Mouse (Mus musculus): ENCODE data around the gene Olig2. TPM values are rescaled to one million over a fixed set of nuclear protein-coding genes. Genes with fewer than 3 reads are reported as not detected.
"Not testable (repeated sequence)": the region's sequence is repeated elsewhere in the genome, so short reads cannot be mapped to it uniquely, and the experiment has no call there.

Olig2 gene
- polyA plus RNA-seq, 1 experiment from 2014 or later: 5.9 TPM

DNA sequence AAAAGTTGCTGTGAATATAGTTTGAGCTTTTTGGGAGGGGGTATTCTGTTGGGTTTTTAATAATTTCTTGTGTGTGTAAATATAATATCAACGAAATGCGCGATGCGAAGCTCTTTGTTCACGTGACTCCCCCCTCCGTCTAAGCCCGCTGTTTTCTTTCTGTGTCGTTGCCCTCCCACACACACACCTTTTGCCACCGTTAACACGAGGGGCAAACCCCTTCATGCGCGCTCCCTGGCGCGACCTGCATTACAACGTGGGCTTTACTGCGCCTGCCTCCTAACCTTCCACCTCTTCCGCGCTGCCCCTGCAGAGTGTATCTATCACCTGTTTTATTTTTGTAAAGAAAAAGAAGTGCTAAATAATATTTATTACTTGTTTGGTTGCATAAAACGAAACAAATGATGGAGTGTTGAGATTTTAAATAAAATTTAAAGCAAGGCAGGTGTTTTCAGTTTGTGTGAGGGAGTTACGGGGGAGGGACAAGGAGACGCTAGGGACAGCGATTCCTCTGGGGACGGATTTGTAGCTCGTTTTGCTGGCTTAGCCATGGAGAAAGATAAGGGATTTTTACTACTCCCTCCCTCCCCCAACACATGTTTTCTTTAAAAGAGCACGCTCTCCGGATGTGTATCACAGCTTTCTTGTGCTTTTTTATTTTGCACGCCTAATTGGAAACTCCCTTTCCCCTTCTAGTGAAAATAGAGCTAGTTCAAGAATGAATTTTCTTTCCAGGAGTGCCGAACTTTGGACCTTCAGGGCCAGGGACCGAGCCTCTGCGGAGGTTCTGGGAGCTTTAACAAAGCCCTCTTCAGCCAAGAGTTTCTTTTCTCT, 3.2 kb downstream of the Olig2 start:
- peak overlapping the region; percentile 44 for H3K4me3 ChIP-seq
- no peak overlapping the region for H3K27ac ChIP-seq (replicated peaks)
- H3K27me3 ChIP-seq: peaks cover 100% of the 10 kb centered on the region
- ATAC-seq (ENCODE audit: low FRiP score, low read depth): no peak
- H3K4me1 ChIP-seq: peaks cover 70% of the 10 kb centered on the region
- H3K36me3 ChIP-seq: no peaks in the 10 kb centered on the region
- H3K9ac ChIP-seq (replicated peaks): no peak overlapping the region
- under 1% methylated on average over 30 of the region's 30 CpGs for WGBS
- H3K4me2 ChIP-seq (replicated peaks): peak overlapping the region; percentile 54
- no peaks in the 10 kb centered on the region for H3K9me3 ChIP-seq

DNA sequence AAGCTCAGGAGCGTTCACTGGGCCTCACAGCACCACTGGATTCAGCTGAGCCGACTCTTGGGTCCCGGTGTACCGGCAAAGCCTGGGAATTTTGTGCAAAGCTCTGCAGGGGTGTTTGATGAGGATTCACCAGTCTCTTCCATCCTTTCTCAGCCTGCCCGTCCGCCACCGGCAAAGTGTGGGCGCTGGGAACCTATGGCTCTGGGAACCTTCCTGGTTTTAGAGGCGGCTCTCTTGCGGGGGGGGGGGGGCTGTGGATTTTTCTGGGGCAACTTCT, 3.8 kb downstream of the Olig2 start:
- no peak for ATAC-seq (ENCODE audit: low FRiP score, low read depth)
- Histone ChIP-seq H3K4me3 (peak overlapping the region; percentile 44), H3K9ac (replicated peaks) (no peak overlapping the region), H3K9me3 (no peaks in the 10 kb centered on the region), H3K4me2 (replicated peaks) (peak overlapping the region; percentile 54), H3K27me3 (peaks cover 100% of the 10 kb centered on the region), H3K27ac (replicated peaks) (no peak overlapping the region), H3K4me1 (peaks cover 64% of the 10 kb centered on the region), H3K36me3 (no peaks in the 10 kb centered on the region)
- under 1% methylated on average over 10 of the region's 10 CpGs for WGBS

DNA sequence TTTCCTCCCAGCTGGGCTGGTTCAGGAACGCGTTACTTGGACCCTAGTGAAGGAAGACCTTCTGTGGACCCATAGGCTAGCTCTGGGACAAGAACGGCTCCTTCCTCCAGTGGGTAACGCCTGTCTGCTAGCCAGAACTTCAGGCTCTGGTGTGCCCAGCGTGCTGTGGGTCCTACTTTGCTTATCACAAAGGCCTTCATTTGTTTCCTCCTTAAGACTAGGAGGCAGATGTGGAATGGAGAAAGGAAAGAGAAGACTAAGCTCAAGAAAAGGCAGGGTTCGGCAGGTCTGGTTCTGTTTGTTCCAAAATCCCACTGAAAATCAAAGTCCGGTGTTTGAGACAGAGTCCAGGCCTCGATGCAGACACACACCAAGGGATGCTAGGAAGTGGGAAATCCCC, 4.4 kb downstream of the Olig2 start:
- Histone ChIP-seq H3K27me3 (peaks cover 100% of the 10 kb centered on the region), H3K9me3 (no peaks in the 10 kb centered on the region), H3K9ac (replicated peaks) (no peak overlapping the region), H3K4me1 (peaks cover 58% of the 10 kb centered on the region), H3K4me2 (replicated peaks) (peak overlapping the region; percentile 54), H3K27ac (replicated peaks) (no peak overlapping the region), H3K4me3 (no peak overlapping the region), H3K36me3 (no peaks in the 10 kb centered on the region)
- WGBS: 9% methylated on average over 8 of the region's 8 CpGs
- ATAC-seq (ENCODE audit: low FRiP score, low read depth): no peak

DNA sequence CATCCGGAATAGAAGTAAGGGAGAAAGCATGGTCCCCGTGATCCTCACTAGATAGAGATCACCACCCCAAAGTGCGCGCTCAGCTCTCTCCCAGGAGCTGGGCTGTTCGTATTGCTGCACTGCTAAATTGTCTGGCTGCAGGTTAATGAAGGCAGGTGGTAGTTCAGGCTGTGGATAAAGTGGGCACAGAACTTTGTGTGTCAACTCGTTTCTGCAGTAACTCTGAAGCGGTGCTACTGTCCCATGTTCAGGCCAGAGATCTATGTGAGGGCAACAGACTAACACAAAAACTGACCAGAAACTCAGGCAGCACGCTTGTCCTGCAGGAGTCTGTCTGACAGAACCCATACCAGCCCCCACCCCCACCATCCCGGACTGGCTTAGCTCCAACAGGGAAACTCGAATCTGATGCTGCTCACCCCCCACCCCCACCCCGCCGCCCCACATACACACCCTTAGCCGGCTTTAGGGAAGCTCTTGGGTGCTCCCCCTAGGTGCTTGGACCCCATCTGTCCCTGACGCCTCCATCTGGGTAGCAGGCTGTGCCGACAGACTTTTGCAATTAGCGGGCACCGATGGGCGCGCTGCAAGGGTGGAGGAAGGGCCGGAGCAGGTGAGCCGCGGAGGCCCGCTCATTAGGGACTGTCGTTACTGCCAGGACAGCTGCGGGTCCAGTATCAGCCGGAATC, 6.7 kb downstream of the Olig2 start:
- H3K9me3 ChIP-seq: no peaks in the 10 kb centered on the region
- no peaks in the 10 kb centered on the region for H3K36me3 ChIP-seq
- peaks cover 37% of the 10 kb centered on the region for H3K4me1 ChIP-seq
- H3K4me2 ChIP-seq (replicated peaks): peak overlapping the region; percentile 18; the same call in 1 of the 2 replicates
- H3K27ac ChIP-seq (replicated peaks): no peak overlapping the region
- H3K27me3 ChIP-seq: peaks cover 100% of the 10 kb centered on the region
- WGBS: 2% methylated on average over 26 of the region's 26 CpGs
- peak; percentile 74 for ATAC-seq (ENCODE audit: low FRiP score, low read depth)
- H3K4me3 ChIP-seq: 0 out of 2 replicates have a peak overlapping the region, but pooled peaks have one; percentile 9
- H3K9ac ChIP-seq (replicated peaks): no peak overlapping the region

DNA sequence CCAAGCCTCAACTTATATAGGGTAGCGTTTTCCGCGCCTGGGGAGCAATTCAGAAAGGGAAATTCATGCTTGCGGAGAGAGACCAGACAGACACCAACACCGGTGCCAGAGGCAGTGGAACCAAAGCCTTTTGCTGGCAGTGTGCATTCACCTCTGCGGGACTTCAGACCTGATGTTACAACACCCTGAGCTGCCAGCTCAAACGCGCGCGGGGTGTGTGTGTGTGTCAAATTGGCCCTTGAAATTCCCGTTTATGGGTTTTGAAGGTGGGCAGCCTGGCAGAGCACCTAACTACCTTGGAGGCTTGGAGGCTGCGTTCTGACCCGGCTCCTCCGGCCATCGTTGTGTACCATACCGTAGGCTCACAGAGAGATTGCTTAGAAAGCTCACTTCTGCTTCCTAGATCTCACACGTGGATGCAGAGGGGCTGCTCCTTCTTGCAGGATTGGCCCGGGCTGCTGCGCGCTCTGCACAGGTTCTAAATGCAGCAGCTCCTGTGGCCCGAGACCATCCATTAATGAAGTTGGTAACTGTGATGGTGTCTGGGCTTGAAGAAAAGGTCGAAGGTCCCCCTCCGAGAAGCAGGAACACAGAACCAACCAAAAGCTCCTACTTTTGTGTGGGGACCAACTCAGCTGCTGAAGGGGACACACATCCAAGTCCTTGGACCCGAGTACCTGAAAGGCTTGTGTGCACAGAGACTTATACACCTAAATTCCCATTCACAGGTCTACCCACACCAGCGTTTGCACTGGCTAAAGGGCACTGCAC, 7.4 kb downstream of the Olig2 start:
- H3K9ac ChIP-seq (replicated peaks): no peak overlapping the region

DNA sequence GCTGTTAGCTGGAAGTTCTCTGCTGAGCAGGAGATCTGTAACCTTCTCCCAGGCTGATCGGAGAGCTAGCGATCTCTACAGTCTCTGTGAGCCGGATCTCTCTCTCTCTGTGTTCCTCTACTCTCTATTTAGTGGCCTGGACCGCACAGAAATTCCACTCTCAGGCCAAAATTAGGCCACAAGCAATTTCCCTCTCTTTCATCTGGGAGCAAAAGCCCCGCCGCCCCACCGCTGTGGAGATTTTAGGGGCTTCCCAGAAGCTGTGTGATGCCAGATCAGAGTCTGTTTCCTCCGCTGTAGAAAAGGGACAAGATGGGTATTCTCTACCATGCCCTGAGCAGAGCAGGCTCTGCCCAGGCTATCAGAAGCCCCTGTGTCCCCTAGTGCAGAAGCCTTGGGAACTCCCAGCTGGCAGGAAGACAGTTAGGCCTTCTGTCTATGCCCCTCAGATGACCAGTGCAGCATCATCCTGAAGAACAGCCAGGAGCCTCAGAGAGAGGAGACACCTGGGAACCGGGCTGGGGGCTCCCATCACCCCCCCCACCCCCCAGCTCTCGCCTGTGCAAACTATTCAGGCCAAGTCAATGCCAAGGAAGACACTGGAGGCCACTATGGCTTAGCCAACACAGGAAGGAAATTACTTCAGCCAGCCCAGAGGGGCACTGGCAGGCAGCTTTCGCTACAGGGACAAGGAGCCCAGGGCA, 8.1 kb downstream of the Olig2 start:
- no peak for ATAC-seq (ENCODE audit: low FRiP score, low read depth)
- Histone ChIP-seq H3K4me2 (replicated peaks) (no peak overlapping the region), H3K4me1 (peaks cover 29% of the 10 kb centered on the region; the same call in 1 of the 2 replicates), H3K4me3 (no peak overlapping the region), H3K9me3 (no peaks in the 10 kb centered on the region), H3K9ac (replicated peaks) (no peak overlapping the region), H3K27ac (replicated peaks) (no peak overlapping the region), H3K27me3 (peaks cover 100% of the 10 kb centered on the region), H3K36me3 (no peaks in the 10 kb centered on the region)
- WGBS: 13% methylated on average over 11 of the region's 11 CpGs

More for the DNA sequence above, 7.4 kb downstream of the Olig2 start:
- no peaks in the 10 kb centered on the region for H3K9me3 ChIP-seq
- peak overlapping the region; percentile 18; the same call in 1 of the 2 replicates for H3K4me2 ChIP-seq (replicated peaks)
- ATAC-seq (ENCODE audit: low FRiP score, low read depth): no peak
- no peak overlapping the region for H3K27ac ChIP-seq (replicated peaks)
- H3K36me3 ChIP-seq: no peaks in the 10 kb centered on the region
- WGBS: 3% methylated on average over 25 of the region's 25 CpGs
- H3K4me3 ChIP-seq: 0 out of 2 replicates have a peak overlapping the region, but pooled peaks have one; percentile 9
- peaks cover 30% of the 10 kb centered on the region; the same call in 1 of the 2 replicates for H3K4me1 ChIP-seq
- peaks cover 100% of the 10 kb centered on the region for H3K27me3 ChIP-seq

DNA sequence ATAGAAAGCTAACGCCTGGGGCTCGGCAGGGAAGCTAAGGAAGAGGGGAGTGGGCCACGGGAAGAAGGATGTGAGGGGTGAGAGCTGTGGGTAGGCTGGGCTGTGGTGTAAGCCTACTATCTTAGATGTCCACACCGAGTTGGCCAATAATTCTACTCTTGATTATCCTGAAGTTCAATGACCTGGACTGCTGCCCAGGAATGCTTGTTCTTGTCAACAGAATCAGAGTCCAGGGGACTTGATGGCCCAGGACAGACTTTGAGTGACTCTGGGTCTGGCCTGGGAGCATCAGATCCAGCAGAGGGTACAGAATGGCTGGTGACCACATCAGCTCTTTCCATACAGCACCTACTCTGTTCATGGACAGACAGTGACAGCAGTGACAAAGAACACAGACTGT, 13.8 kb downstream of the Olig2 start:
- no peak overlapping the region for H3K9ac ChIP-seq (replicated peaks)
- WGBS: 75% methylated on average over 4 of the region's 4 CpGs
- H3K27ac ChIP-seq (replicated peaks): no peak overlapping the region
- peaks cover 94% of the 10 kb centered on the region for H3K27me3 ChIP-seq
- H3K4me1 ChIP-seq: no peaks in the 10 kb centered on the region
- no peaks in the 10 kb centered on the region for H3K36me3 ChIP-seq
- ATAC-seq (ENCODE audit: low FRiP score, low read depth): no peak
- H3K9me3 ChIP-seq: no peaks in the 10 kb centered on the region
- no peak overlapping the region for H3K4me3 ChIP-seq
- no peak overlapping the region for H3K4me2 ChIP-seq (replicated peaks)

DNA sequence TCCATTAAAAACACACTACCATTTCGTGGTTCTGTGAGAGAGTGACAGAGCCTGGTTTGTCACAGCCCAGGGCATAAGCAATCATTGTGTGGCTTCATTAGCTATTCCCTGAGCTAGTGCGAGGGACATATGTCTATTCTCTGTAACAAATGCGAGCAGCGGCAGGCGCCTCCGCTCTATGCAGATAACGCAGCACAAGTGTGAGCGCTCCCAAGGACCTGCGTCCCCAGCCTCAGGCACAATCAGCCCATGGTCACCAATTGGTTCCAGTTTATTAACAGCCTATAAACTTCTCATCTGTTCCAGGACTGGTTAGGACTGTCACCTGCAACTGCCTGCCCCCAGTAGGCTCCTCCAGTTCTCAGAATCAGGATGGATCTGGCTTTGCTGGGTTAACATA, 21.0 kb downstream of the Olig2 start:
- Histone ChIP-seq H3K4me3 (no peak overlapping the region), H3K27me3 (peaks cover 51% of the 10 kb centered on the region), H3K36me3 (no peaks in the 10 kb centered on the region), H3K9ac (replicated peaks) (no peak overlapping the region), H3K27ac (replicated peaks) (no peak overlapping the region; the same call in 1 of the 2 replicates), H3K4me2 (replicated peaks) (no peak overlapping the region), H3K9me3 (no peaks in the 10 kb centered on the region), H3K4me1 (peaks cover 5% of the 10 kb centered on the region)
- peak; percentile 94 for ATAC-seq (ENCODE audit: low FRiP score, low read depth)
- WGBS: 29% methylated on average over 9 of the region's 9 CpGs

DNA sequence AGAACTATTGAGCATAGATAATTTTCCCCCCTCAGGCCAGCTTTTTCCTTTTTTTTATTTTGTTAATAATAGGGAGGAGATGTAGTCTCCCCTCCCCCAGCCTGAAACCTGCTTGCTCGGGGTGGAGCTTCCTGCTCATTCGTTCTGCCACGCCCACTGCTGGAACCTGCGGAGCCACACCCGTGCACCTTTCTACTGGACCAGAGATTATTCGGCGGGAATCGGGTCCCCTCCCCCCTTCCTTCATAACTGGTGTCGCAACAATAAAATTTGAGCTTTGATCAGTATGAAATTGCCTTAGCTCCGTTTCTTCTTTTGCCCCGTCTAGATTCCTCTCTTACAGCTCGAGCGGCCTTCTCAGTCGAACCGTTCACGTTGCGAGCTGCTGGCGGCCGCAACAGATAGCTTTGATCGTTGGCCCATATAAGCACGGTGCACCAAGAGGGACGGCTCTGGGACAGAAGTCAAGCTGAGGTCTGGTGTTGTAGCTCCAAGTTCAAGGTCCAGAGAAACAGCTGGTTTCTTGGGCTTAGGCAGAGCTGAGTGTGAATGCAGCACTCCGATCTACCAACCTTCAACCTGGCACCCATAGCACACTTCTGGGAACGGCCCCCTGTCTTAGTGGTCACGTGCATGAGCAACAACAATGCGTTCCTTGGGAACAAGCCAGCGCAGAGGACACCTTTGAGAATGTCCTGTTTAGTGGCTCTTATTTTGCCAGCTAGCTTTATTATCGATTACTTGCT, 30.3 kb downstream of the Olig2 start:
- H3K27ac ChIP-seq (replicated peaks); ATAC-seq (ENCODE audit: low FRiP score, low read depth); H3K36me3 ChIP-seq; H3K4me1 ChIP-seq; H3K4me3 ChIP-seq; H3K9me3 ChIP-seq; H3K9ac ChIP-seq (replicated peaks): not testable (repeated sequence)
- H3K4me2 ChIP-seq (replicated peaks): peak overlapping the region; percentile 28
- 12% methylated on average over 22 of the region's 28 CpGs for WGBS
- peaks cover 48% of the 10 kb centered on the region for H3K27me3 ChIP-seq

DNA sequence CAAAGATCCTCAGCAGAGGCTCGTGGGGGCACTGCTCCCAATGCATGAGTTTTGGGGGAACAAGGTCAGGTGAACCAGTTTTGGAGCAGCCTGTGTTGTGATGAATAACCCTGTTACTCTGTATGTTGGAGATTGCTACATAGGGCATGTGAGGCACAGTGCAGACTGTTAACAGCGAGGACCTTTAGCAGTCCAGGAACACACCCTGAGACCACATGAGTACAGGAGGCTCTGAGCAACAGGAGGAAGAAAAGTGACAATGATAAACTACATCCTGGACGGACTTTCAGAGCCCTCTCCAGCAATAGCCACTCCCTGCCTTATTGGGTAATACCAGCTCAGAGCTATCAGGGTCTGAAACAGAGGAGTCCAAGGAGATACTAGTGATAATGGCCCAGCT, 33.7 kb downstream of the Olig2 start:
- Histone ChIP-seq H3K9ac (replicated peaks) (no peak overlapping the region), H3K4me3 (no peak overlapping the region), H3K4me2 (replicated peaks) (no peak overlapping the region), H3K4me1 (peaks cover 16% of the 10 kb centered on the region), H3K27ac (replicated peaks) (no peak overlapping the region), H3K9me3 (no peaks in the 10 kb centered on the region), H3K27me3 (peaks cover 80% of the 10 kb centered on the region), H3K36me3 (no peaks in the 10 kb centered on the region)
- ATAC-seq (ENCODE audit: low FRiP score, low read depth): no peak
- 65% methylated on average over 3 of the region's 3 CpGs for WGBS

DNA sequence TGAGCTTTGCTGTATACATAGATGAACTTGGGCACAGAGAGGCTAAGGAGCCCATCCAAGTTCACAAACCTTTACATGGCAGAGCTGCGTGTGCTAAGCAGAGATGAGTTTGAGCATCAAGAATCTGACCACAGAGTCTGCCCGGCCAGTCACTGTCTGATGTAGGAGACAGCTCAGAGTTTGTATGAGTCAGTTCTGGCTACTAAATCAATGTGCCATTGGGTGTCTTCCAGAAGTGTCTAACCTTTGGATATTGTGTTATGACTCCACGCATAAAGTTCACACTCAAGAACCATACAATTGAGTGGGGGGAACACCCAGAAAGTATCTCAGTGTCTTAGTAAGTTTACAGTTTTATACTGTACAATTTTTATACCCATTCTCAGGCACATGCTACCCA, 35.6 kb downstream of the Olig2 start:
- Histone ChIP-seq H3K36me3 (no peaks in the 10 kb centered on the region), H3K27me3 (peaks cover 95% of the 10 kb centered on the region)
- WGBS: 93% methylated on average over 3 of the region's 3 CpGs

More for the DNA sequence above, 35.6 kb downstream of the Olig2 start:
- H3K9ac ChIP-seq (replicated peaks): no peak overlapping the region
- H3K4me1 ChIP-seq: peaks cover 14% of the 10 kb centered on the region
- H3K27ac ChIP-seq (replicated peaks): no peak overlapping the region
- H3K4me3 ChIP-seq: no peak overlapping the region
- H3K9me3 ChIP-seq: no peaks in the 10 kb centered on the region
- ATAC-seq (ENCODE audit: low FRiP score, low read depth): no peak
- no peak overlapping the region for H3K4me2 ChIP-seq (replicated peaks)
